Mouse (Mus musculus): ENCODE data around the gene Yaf2.

Yaf2 gene

DNA sequence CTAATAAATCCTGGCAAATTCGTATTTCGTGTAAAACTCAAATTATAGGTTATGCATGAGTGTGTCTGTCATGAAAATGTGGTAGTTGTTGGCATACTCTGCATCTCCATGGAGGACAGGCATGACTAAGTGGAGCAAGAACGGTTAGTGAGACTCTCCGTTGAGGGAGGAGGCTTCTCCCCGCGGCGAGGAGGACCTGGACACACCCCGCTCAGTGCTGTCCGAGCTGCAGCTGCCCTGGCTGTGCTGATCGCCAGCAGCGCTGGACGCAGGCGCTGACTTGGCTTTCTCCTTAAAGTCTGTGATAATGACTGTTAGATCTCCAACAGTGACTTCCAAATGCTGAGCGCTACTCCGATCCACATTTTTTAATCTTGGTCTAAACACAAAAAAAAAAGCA is 51.5 kb downstream of the Yaf2 start:
- DNase-seq, result no peak

DNA sequence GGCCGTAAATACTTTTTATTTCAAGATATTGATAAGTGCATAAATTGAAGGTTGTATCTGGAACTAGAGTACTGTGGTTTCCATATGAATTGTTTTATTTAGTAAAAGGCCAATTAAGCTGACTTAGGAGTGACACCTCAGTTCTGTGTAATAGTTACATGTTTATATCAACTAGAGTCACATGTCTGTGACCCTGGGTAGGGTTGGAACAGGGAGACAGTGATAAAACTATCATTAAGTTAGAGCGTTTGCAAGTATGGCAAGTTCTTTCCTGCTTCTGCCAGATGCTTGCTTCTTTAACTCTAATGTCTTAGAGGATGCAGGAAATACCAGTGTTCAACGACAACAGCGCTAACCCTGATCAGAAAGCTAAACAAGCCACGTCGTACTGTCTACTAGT is 52.4 kb downstream of the Yaf2 start:
- no peak for DNase-seq

DNA sequence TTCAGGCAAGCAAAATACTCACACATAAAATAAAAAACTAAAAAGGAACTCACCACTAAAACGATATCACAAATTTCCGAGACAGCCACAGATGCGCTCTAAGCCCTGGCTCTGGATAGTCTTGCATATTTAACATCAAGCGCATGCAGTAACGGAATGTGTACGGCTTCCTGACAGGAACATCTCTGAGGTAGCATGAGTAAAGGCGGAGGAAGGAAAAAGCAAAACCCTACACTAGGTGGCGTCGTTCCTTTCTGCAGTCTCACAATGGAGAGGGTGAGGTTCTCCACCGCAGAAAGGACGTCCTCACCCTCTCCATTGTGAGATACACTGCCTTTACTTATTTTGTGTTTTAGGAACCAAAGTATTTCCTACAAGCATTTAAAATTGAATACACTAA is 53.4 kb downstream of the Yaf2 start:
- DNase-seq, result peak in 1 of 2 experiments; percentile 37

DNA sequence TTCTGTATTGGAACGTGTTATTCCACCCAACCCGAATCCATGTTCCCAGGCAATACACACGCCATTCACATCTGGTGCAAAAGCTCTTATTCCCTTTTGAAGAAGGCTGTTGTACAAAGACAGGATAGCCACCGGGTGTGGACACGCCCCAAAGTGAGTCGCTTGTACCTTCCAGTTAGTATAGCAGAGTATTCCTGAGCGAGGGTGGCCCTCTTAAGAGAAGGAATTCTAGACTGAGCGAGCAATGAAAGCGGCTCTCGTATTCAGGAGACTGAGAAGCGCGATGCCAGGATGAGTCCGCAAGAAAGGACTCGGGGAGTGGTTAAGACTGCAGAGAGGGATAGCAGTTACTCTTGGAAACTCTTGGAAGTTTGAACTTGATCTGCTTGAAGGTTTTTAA is 60.5 kb downstream of the Yaf2 start:
- peak in 1 of 2 experiments; percentile 20 for DNase-seq

DNA sequence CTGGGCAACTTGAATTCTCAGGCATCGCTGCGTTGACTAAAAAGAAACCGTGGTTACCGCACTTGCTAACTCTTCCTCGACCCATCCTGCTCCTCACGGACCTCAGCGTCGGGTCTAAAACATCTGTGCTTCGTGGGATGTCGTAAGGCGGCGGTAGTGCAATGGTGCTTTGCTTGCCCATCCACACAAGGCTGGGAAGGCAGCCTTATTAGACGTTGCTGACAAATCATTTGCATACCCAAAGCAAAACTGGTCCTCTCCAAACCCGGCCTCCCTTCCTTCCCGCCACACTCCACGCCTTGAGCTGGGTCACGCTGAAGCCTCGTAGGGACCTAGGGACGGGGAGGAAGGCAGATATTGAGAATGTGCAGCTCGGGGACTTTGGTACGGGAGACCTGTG is 61.1 kb downstream of the Yaf2 start:
- peak; percentile 39 to 60 for DNase-seq

DNA sequence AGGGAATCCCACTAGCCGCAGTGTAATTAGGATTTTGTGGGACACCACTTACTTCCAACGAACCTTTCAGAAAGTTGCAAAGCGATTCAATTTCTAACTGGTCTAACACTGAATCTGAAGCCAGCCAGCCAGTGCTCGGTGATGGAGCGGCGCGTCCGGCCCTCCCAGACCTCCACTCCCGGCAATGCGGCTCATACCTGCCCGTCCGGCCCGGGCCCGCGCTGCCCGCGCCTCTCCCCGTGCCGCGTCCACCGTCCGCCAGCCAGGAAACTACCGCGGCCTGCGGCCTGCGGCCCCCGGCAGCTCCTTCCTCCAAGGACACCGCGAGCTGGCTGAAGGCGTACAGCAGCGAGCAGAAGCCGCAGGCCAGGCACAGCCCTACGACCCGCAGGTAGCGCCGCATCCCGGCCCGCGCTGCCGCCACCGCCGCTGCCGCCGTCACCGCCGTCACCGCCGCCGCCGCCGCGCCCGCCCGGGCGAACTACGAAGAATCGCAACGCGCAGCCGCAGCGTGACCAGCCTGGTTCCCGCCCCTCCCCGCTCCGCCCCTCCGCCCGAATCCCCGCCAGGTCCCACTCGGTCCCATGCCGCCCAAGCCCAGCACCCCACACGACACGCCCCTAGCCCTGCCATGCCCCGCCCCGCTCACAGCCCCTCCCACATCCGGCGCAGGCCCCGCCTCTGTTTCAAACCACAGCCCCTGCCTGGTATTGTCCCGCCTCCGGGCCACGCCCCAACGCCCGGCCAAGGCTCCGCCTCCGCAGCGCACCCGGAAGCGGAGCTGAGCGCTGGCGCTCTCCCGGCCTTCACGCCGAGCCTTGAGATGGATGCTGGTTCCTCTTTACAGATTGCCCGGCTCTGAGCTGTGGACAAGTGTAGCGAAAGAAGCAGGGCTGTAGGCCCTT is 61.8 kb downstream of the Yaf2 start, which contains the start of gene Gxylt1:
TSS of gene Gxylt1 (minus strand) at position 501 of the 905 bp plus-strand sequence.
- DNase-seq, result peak; percentile 99

DNA sequence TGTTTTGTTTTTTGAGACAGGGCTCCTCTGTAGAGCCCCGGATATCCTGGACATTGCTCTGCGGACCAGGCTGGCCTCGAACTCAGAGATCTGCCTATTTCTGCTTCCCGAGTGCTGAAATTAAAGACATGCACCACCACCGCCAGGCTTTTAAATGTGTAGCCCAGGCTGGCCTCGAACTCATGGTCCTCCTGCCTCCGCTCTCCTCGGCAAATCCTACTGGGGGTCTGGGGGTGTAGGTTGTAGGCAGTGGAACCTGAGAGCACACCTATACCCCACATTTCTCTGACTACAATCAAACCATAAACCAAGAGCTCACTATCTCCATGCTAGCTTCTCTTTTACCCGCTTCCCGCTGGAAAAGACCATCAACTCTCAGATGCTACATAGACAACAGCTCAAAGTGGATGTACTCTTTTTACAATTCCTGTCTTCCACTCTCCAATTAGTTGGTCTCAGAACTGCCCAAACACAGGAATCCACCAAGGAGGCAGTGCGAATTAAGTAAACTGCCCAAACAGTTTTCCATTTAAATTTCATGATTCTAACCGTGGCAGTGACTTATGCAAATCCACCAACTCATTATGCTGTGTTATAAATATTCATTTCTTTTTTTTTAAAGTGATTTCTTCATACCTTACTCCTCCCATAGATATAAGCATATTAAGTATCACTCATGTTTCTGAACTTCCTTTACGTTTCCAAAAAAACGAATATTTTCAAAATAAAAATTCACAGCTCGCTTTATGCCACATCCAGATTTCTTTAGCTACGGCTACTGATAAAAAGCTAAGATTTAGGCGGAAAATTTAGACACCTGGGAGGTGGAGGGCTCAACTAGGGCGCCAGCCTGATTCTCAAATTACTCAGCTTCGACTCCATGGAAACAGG is 62.7 kb downstream of the Yaf2 start:
- DNase-seq, result no peak

DNA sequence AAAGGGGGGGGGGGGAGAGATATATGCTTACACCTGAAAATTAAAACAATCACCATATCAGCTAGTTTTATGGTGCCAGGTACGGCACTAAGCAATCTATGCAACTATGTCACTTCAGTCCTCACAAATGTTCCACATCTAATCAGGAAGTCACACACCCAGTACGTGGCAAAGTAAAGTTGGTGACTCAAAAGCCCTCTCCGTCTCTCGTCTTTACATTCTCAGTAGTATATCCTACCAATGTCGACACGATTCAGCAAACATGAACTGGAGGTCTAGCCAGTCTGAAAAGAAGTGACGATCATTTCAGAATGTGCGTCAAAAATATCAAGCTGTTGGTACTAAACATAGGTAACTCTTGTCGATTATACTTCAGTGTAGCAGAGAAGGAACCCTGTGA is 63.8 kb downstream of the Yaf2 start:
- no peak for DNase-seq

DNA sequence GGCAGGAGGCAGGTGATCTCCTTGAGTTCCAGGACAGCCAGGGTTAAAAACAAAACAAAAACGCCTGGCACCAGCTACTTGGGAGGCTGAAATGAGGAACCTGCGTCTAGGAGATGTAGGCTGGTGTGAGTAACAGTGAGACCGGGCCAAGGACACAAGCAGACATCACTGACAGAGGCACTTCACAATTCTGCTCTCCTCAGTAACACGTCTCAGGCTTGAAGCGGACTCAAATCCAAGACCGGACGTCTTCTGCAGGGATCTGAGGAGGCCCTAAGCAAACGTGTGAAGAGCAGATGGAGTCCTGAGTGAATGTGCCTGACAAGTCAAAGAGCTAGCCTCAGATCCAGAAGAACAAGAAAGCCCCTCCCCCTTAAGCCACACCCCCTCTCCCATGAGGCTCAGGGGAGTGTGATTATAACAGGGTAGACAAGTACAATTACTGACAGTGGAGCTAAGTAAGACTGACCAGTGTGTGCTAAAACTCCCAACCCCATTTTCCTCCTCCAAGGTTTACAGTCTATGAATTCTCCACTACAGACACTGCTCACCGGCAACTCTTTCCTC is 66.4 kb downstream of the Yaf2 start:
- no peak for DNase-seq

DNA sequence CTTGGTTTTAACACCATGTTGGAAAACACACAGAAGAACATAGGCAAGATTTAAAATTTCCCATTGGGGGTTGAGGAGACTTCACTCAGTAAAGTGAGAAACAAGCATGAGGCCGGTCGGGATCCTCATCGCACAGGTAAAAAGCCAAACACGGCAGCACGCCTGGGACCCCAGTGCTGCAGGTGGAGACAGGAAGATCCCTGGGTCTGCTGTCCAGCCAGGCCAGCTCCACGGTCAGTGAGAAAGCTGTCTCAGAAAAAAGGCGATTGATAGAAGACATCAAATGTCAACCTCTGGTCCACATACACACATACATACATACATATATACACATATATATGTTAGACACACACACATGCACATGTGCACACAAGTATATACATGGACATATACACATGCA is 67.2 kb downstream of the Yaf2 start:
- DNase-seq, result no peak

DNA sequence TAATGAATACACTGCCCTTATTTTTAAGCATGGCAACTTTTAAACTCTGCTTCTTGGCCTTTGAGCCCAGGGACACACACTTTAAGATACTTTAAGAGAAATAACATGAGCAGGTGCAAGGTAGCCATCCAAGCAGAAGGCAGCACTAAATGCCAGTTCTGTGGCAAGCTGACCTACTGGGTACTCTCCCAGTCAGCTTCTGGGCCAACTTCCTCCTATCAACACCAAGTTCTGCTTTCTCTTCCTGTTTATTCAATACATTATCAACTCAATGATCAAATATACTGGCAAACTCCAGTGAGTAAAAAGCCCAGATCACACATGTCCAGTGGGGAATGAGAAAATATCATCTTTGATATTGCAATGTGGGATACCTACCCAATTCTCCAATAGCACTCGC is 68.7 kb downstream of the Yaf2 start:
- DNase-seq, result no peak

DNA sequence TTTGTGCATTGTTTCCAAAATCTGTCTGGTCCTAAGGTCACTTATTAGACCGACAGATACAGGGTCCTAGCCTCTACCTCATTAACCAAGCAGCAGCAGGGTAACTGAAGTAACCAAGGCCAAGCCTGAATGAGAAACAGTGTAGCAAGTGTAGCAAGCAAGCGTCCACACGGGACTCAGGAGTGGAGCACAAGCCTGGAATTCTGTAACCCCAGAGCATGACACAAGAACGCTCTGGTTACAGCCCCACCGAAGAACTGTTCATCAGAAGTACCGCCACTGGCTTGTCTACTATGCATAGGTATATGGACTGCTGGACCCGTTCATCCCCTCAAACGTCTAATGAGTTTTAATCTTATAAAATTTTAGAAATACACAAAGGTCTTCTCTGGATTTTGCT is 69.3 kb downstream of the Yaf2 start:
- no peak for DNase-seq

DNA sequence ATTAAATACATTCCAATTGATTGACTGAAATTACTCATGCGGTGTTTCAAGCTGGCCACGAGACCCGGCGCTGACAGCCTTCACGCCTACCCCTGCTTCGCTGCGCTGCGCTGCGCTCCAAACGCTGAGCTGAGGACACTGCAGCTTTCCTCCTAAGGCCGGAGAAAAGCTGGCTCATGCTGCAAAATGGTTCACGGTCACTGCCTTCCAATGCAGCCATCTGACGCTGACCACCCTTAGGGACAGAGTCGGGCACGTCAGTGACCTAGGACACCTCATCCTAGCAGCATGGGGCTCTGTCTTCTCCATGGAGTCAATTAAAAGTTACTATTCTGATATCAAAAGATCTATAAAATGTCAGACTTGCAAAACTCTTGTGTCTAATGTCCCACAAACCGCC is 70.4 kb downstream of the Yaf2 start:
- no peak for DNase-seq

DNA sequence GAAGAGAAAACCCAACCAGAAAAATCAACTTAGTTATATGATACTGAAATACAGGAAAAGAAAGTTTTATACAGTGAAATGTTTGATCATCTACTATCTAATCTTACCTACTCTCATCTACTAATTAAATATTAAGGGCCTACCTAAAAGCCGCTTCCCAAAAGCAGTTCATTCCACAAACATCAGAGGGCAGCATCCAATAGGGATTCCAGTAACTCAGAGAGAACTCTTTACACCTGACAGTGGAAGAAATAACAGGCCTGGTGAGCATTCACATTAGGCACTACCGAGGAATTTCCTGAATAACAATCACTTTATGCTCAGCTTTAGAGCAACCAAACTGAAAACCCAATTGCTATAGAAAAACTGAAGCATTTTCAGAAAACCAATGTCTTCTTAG is 71.0 kb downstream of the Yaf2 start:
- peak; percentile 71 to 83 for DNase-seq

DNA sequence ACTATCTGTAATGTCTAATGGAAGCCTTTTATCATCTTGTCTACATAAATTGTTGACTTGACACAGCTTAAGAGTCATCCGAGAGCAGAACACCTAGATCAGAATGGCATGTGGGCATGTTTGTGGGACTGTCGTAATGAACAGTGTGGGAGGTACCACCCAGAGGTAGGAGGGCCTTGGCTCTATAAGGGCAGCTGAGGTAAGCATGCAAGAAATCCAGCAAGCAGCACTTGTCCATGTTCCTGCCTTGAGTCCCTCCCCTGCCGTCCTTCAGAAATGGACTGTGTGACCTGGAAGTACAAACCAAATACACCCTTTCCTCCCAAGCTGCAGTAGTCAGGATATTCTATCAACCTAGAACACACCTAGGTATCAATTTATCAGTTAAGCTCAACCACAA is 71.5 kb downstream of the Yaf2 start:
- DNase-seq, result no peak

DNA sequence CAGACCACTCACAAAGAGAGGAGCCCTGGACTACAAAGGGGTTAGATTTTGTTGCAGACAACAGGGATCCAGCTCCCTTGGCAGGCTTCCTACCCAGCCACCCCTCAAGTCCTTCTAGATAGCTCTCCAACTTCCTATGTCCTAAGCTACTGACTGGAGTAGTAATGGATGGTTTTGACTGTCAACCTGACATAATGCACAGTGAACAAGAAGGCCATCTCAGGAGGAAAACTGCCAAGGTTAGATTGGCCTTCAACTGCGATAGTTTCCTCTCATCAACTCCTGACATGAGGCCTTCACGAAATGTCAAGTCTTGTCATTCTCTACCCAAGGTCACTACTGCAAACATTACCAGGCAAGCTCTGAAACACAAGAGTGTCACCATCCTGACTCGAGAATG is 72.5 kb downstream of the Yaf2 start:
- no peak for DNase-seq

DNA sequence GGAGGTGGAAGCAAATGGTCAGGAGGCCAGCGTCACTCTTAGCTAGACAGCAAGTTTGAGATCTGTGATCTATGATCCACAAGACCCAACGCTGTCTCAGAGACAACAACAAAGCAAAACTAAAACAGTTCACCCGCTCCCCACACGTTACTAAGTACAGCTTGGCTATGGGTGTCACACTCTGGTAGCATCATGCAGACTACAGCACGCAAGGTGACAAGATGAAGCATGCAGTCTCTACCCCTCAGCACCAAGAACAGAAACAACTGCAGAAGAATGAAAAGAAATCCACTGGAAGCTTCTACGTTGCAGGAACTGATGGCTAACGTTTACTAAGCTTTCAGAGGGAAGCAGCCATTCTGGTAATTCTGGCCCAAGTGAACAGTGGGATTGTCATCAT is 73.2 kb downstream of the Yaf2 start:
- no peak for DNase-seq

DNA sequence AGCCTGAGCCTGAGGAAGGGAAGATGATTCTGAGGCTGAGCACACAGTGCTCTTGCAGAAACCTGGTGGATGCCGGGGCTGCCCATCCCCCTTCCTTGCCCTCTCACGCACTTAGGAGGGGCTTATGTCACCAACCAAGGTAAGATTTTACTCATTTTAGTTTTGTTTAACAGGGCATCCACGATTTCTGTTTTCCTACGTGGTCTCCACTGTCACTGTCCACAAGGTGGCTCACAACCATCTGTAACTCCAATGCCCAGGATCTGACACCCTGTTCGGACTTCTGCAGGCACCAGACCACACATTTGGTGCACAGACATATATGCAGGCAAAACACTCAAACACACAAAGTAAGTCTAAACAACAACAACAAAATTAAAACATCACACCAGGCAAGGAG is 73.9 kb downstream of the Yaf2 start:
- DNase-seq, result no peak

DNA sequence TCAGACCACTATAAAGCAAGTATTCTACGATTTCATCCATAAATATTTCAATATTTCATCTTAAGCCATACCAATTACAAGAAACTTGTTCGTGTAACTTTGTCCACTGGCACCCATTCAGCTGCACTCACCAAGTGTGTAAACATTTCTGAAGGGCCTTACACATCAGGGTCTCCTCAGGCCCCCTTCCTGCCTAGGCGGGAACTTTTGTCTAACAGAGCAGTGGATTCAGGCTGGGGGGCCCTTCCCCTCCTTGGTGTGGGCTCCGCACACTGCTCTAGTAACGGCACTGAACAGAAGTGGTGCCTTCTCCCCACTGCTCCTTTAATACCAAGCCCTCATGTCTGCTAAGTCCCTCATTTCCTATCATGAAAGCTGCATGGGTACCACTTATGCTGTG is 74.5 kb downstream of the Yaf2 start:
- DNase-seq, result no peak

DNA sequence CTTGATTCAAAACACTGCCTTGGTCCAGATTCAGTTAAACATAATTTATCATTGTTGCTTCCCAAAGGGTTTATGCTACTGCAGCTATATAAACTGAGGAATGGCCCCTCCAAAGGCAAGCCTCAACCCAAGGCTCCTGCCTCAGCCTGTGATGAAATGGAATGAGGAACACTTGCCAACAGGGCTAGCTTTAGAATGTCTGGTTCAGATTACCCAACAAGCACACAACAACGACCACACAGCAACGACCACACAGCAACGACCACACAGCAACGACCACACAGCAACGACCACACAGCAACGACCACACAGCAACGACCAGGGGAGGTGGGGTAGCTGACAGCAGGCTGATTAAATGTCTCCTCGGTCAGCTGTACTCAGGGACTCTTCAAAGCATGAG is 76.8 kb downstream of the Yaf2 start:
- DNase-seq, result no peak

DNA sequence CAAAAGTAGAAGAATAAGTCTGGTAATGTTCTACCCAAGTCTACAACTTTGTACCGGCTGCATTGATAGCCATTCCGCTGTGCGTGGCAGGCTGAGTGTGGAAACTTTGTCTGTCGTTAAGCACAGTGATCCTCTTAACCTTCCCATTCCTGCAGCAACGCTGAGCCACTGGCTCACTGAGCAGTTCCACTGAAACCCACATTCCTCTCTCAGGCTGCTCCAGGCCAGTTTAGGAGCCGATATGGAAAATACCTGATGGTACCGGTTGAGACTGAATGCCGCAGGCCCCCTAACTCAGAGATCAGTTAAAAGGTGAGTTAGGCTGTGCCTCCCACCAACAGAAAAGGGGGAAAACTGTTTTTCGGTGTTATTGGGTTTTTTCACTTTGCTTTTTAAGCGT is 81.4 kb downstream of the Yaf2 start:
- DNase-seq, result peak in 1 of 2 experiments; percentile 53

DNA sequence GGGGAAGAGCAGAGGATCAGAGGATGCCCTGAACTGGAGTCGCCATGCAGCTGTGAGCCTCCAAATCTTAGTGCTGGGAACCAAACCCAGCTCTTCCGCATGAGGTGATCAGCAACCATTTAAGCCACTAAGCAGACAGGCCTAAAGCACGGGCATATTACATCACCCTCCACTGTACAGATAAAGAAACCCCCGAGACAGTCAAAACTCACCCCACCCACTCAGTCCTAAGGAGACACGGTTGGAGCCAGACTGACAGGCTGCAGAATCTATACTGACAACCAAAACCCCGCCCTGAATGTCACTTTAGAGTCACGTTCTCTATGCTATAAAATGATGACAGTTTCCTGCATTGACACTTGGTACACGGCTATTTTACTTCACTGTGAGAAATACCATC is 83.6 kb downstream of the Yaf2 start:
- no peak for DNase-seq

DNA sequence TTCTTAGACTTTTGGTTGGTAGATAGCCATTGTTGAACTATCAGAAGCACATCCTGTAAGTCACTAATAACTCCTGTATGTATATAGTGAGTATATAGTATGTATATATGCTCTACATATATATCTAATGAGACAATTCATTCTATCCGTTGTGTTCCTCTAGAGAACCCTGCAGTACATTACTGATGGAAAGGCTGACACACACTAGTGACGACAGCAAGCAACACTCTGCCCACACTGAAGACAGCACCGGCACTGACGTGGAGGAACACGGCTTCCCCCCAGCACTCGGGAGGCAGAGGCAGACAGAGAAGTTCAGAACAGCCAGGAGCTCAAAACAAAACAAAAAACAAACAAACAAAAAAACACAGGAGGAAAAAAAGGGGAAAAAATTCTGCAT is 84.3 kb downstream of the Yaf2 start:
- no peak for DNase-seq

Measured in kidney, postnatal 25 days (tissue).